Mouse (Mus musculus) brain, embryonic 14.5 days (tissue): ENCODE measurements around the gene Nr6a1.

Source experiments
- CTCF ChIP-seq: fragments of 200-500 bp; IDR thresholded peaks from 2 replicates; pipeline ENCODE4 v1.5.1; 2012; ENCODE audit warnings: inconsistent platforms, mild to moderate bottlenecking, moderate library complexity, borderline replicate concordance; ENCODE audit not compliant: insufficient read depth, insufficient read length; ENCODE audit errors: extremely low read depth
- POLR2A ChIP-seq: fragments of 200-500 bp; IDR thresholded peaks from 2 replicates; pipeline ENCODE4 v1.6.1; 2012; ENCODE audit warnings: mild to moderate bottlenecking, inconsistent platforms, borderline replicate concordance; ENCODE audit not compliant: poor library complexity, insufficient read depth, insufficient read length, severe bottlenecking; ENCODE audit errors: extremely low read depth

DNA sequence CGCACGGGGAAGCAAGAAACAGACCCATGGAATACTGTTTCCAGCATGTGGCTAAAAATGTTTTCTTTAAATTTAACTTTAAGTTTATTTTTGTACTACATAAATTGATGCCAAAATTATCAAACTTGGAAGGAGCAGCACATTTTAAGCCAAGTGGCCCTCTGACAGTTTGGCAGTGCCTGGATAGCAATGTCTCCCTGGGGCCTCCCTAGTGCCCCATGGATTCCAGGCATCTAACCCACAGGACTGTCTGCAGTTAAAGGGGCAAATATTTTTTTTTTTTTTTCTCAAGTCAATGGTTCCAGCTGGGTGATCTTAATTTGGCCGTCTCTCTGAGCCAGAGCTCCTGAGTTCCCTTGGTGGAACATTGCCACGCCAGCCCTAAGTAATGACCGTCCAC lies 15.7 kb upstream of the Nr6a1 start:
- no peak for TF ChIP-seq CTCF
- TF ChIP-seq POLR2A, result no peak
